Mouse (Mus musculus) lung, postnatal 0 days (tissue): ENCODE results near the gene Ubash3b.

ENCODE experiments used
- CTCF ChIP-seq: IDR thresholded peaks from 2 replicates; pipeline ENCODE4 v1.5.1; 2016; ENCODE audit warnings: antibody characterized with exemption, mild to moderate bottlenecking
- EP300 ChIP-seq: IDR thresholded peaks from 2 replicates; pipeline ENCODE4 v1.6.1; 2016; ENCODE audit warnings: antibody characterized with exemption, mild to moderate bottlenecking, control low read depth

GRCm38 (mm10) chr9:41129802-41130480 is 31.6 kb downstream of the Ubash3b start:
- TF ChIP-seq CTCF (no peak), EP300 (no peak)
